Mouse (Mus musculus): Measurements from ENCODE around the gene Arhgap31. TPM values are rescaled to one million over a fixed set of nuclear protein-coding genes. Genes with fewer than 3 reads are reported as not detected.

The Arhgap31 gene
- polyA plus RNA-seq, 2 experiments from 2014 or later: 21.5 to 26.4 TPM

GRCm38 (mm10) chr16:38648783-38649430 is 64.2 kb downstream of the Arhgap31 start:
- no peak for ATAC-seq

GRCm38 (mm10) chr16:38648155-38648554 is 64.9 kb downstream of the Arhgap31 start:
- ATAC-seq: no peak

GRCm38 (mm10) chr16:38644455-38644854 is 68.6 kb downstream of the Arhgap31 start:
- no peak for ATAC-seq

GRCm38 (mm10) chr16:38637085-38637484 is 76.0 kb downstream of the Arhgap31 start:
- no peak for ATAC-seq

- peak; percentile 46 for ATAC-seq
Observed at GRCm38 (mm10) chr16:38636682-38637081, 76.4 kb downstream of the Arhgap31 start.

GRCm38 (mm10) chr16:38635833-38636390 is 77.2 kb downstream of the Arhgap31 start:
- peak; percentile 48 for ATAC-seq

- ATAC-seq: peak; percentile 81
Observed at GRCm38 (mm10) chr16:38632147-38632546, 80.9 kb downstream of the Arhgap31 start.

GRCm38 (mm10) chr16:38625811-38626369 is 87.2 kb downstream of the Arhgap31 start:
- no peak for ATAC-seq

GRCm38 (mm10) chr16:38625411-38625810 is 87.7 kb downstream of the Arhgap31 start:
- no peak for ATAC-seq

- ATAC-seq: no peak
Observed at GRCm38 (mm10) chr16:38624303-38624702, 88.8 kb downstream of the Arhgap31 start.

- ATAC-seq: peak; percentile 57
Observed at GRCm38 (mm10) chr16:38622283-38622682, 90.8 kb downstream of the Arhgap31 start.

- no peak for ATAC-seq
Observed at GRCm38 (mm10) chr16:38620696-38621450, 92.2 kb downstream of the Arhgap31 start.

- ATAC-seq: peak; percentile 85
Observed at GRCm38 (mm10) chr16:38619054-38619453, 94.0 kb downstream of the Arhgap31 start.

GRCm38 (mm10) chr16:38617977-38618376 is 95.1 kb downstream of the Arhgap31 start:
- ATAC-seq: no peak

GRCm38 (mm10) chr16:38613646-38614045 is 99.4 kb downstream of the Arhgap31 start:
- ATAC-seq: no peak

- ATAC-seq: no peak
Observed at GRCm38 (mm10) chr16:38612646-38613045, 100.4 kb downstream of the Arhgap31 start.

- no peak for ATAC-seq
Observed at GRCm38 (mm10) chr16:38609092-38609491, 104.0 kb downstream of the Arhgap31 start.

- no peak for ATAC-seq
Observed at GRCm38 (mm10) chr16:38608687-38609086, 104.4 kb downstream of the Arhgap31 start.

- no peak for ATAC-seq
Observed at GRCm38 (mm10) chr16:38606509-38606908, 106.6 kb downstream of the Arhgap31 start.

GRCm38 (mm10) chr16:38602989-38603804 is 109.9 kb downstream of the Arhgap31 start:
- ATAC-seq: no peak

GRCm38 (mm10) chr16:38598986-38599680 is 113.9 kb downstream of the Arhgap31 start:
- no peak for ATAC-seq

- ATAC-seq: no peak
Observed at GRCm38 (mm10) chr16:38596651-38597050, 116.4 kb downstream of the Arhgap31 start.

Data from CD4-positive, CD25-positive, alpha-beta regulatory T cell, adult 4 months (primary cell).